Mouse (Mus musculus) heart, postnatal 36 days (tissue): Measurements from ENCODE around the gene B3galt6. TPM values are rescaled to one million over a fixed set of nuclear protein-coding genes. Genes with fewer than 3 reads are reported as not detected.

Experiments
- total RNA-seq, 2 experiments: library from RNA; stranded (reverse); gene quantifications; 2 replicates each; pipeline ENCODE4 v1.2.3; 2021

Gene B3galt6
- total RNA-seq, 2 experiments from 2014 or later, result 2.2 to 2.4 TPM

Other genes with a start within 250 kb of the B3galt6 start
- 10 to 100 TPM; 45.1 to 45.9 TPM for gene Atad3a, start 231.6 kb downstream of the B3galt6 start, total RNA-seq
- 1 to 10 TPM; 6.6 to 7.9 TPM for gene Vwa1, start 218.0 kb downstream of the B3galt6 start, total RNA-seq
- gene Tmem88b, start 206.8 kb downstream of the B3galt6 start, total RNA-seq, result 1 to 10 TPM in 1 of 2 experiments, under 1 TPM in 1; 0.64 to 1.3 TPM
- gene Ankrd65, start 202.2 kb downstream of the B3galt6 start, total RNA-seq, result not detected
- 10 to 100 TPM; 77.8 to 81.1 TPM for gene Mrpl20, start 189.8 kb downstream of the B3galt6 start, total RNA-seq
- gene Ccnl2, start 180.2 kb downstream of the B3galt6 start, total RNA-seq, result 10 to 100 TPM; 31.0 to 34.0 TPM
- 100 to 1,000 TPM; 114 to 116 TPM for gene Aurkaip1, start 161.4 kb downstream of the B3galt6 start, total RNA-seq
- gene Mxra8, start 153.0 kb downstream of the B3galt6 start, total RNA-seq, result 10 to 100 TPM; 27.4 to 33.7 TPM
- 10 to 100 TPM; 46.2 to 54.2 TPM for gene Dvl1, start 145.2 kb downstream of the B3galt6 start, total RNA-seq
- gene Tas1r3, start 129.3 kb downstream of the B3galt6 start, total RNA-seq, result under 1 TPM; 0.27 to 0.28 TPM
- gene Cptp, start 123.2 kb downstream of the B3galt6 start, total RNA-seq, result 10 to 100 TPM in 1 of 2 experiments, 1 to 10 TPM in 1; 9.5 to 11.7 TPM
- 10 to 100 TPM; 15.7 to 18.8 TPM for gene Ints11, start 123.1 kb downstream of the B3galt6 start, total RNA-seq
- 10 to 100 TPM; 12.7 to 13.1 TPM for gene Pusl1, start 100.9 kb downstream of the B3galt6 start, total RNA-seq
- gene Acap3, start 100.8 kb downstream of the B3galt6 start, total RNA-seq, result 10 to 100 TPM; 12.0 to 12.2 TPM
- gene Ube2j2, start 48.8 kb downstream of the B3galt6 start, total RNA-seq, result 10 to 100 TPM; 49.4 to 56.0 TPM
- gene C1qtnf12, start 30.3 kb downstream of the B3galt6 start, total RNA-seq, result 10 to 100 TPM; 15.6 to 16.0 TPM
- 10 to 100 TPM; 77.9 to 89.1 TPM for gene Sdf4, start 223 bp upstream of the B3galt6 start, total RNA-seq
- under 1 TPM; 0.27 to 0.39 TPM for gene Tnfrsf4, start 21.2 kb upstream of the B3galt6 start, total RNA-seq
- gene Tnfrsf18, start 33.5 kb upstream of the B3galt6 start, total RNA-seq, result not detected
- gene Ttll10, start 66.8 kb upstream of the B3galt6 start, total RNA-seq, result not detected
- 1 to 10 TPM; 3.0 TPM for gene 9430015G10Rik, start 117.3 kb upstream of the B3galt6 start, total RNA-seq
- gene Rnf223, start 137.9 kb upstream of the B3galt6 start, total RNA-seq, result under 1 TPM in 1 of 2 experiments, not detected in 1; 0.11 TPM
- 10 to 100 TPM; 34.8 to 42.1 TPM for gene Agrn, start 204.8 kb upstream of the B3galt6 start, total RNA-seq
- 1 to 10 TPM; 3.5 to 7.0 TPM for gene Isg15, start 208.2 kb upstream of the B3galt6 start, total RNA-seq
- 1 to 10 TPM; 7.7 to 8.4 TPM for gene AW011738, start 210.7 kb upstream of the B3galt6 start, total RNA-seq
- gene Perm1, start 223.2 kb upstream of the B3galt6 start, total RNA-seq, result 100 to 1,000 TPM; 208 to 223 TPM
- gene Plekhn1, start 242.2 kb upstream of the B3galt6 start, total RNA-seq, result 10 to 100 TPM in 1 of 2 experiments, 1 to 10 TPM in 1; 9.2 to 10.2 TPM
- gene Noc2l, start 243.4 kb upstream of the B3galt6 start, total RNA-seq, result 10 to 100 TPM; 25.0 to 25.9 TPM